13 mouse cellular contexts compared by ENCODE assay signal in the genomic region with DNA sequence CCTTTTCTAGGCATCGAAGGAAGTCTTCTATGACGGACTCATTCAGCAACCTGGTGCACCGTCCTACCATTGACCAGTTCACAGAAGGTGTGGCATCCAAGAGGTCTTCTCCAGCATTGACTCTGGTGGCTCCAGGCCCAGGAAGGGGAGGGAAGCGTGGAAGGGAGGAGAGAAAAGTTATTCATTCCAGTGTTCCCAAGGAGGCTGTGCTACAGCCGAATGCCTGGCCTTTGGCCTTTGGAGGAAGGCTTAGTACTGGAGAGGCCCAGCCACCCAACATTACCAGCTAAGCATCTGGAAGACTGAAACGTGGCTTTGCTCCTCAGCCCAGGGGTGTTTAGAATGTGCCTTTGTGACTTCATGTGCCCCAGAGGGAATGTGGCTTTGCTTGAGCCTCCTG.
"Had no signal": no experiment of that assay in that cellular context is flagged by ENCODE, and none has a peak within 500 bp of the region (broad histone marks: within the 10 kb centered on the region; RNA-seq: fewer than 3 reads in every experiment).

No protein-coding gene starts in this region.

- H3K4me3 ChIP-seq: layer of hippocampus, adult 2 months; liver, embryonic 12.5 days; liver, embryonic 15.5 days had no signal

- H3K4me2 ChIP-seq: liver, embryonic 12.5 days; liver, embryonic 15.5 days; midbrain, embryonic 11.5 days had no signal

- DNase-seq: layer of hippocampus, adult 9-11 months; lung, adult 2 months; lung, postnatal 14 days; lung, postnatal 4 days; midbrain, embryonic 14.5 days; thymus, adult 2 months; thymus, postnatal 14 days; thymus, postnatal 4 days had no signal

- H3K27me3 ChIP-seq: liver, embryonic 12.5 days; liver, embryonic 15.5 days had no signal

- ATAC-seq: liver, embryonic 12.5 days had no signal

- H3K9ac ChIP-seq: liver, embryonic 12.5 days; liver, embryonic 15.5 days had no signal

- H3K9me3 ChIP-seq: liver, embryonic 12.5 days; liver, embryonic 15.5 days had no signal

- H3K27ac ChIP-seq: layer of hippocampus, adult 2 months; liver, embryonic 12.5 days; liver, embryonic 15.5 days; stomach, postnatal 0 days had no signal
